Mouse (Mus musculus) cerebellum, adult 9-11 months (tissue): ENCODE results near the gene Gphn.
"Not testable (repeated sequence)": the region's sequence is repeated elsewhere in the genome, so short reads cannot be mapped to it uniquely, and the experiment has no call there.

Experiments
- DNase-seq: peaks from one replicate; pipeline ENCODE4 v3.0.0; 2022

Gphn gene

GRCm38 (mm10) chr12:78356472-78356871 lies 130.3 kb downstream of the Gphn start:
- no peak for DNase-seq

- no peak for DNase-seq
Measured at GRCm38 (mm10) chr12:78389267-78389666, 163.1 kb downstream of the Gphn start.

GRCm38 (mm10) chr12:78395297-78395696 lies 169.1 kb downstream of the Gphn start:
- DNase-seq: no peak

- DNase-seq: not testable (repeated sequence)
Measured at GRCm38 (mm10) chr12:78407518-78407917, 181.3 kb downstream of the Gphn start.

GRCm38 (mm10) chr12:78522176-78522575 lies 296.0 kb downstream of the Gphn start:
- DNase-seq: no peak

GRCm38 (mm10) chr12:78522804-78523394 lies 296.7 kb downstream of the Gphn start:
- no peak for DNase-seq

GRCm38 (mm10) chr12:78537590-78537989 lies 311.4 kb downstream of the Gphn start:
- not testable (repeated sequence) for DNase-seq

GRCm38 (mm10) chr12:78550913-78551312 lies 324.7 kb downstream of the Gphn start:
- no peak for DNase-seq

- no peak for DNase-seq
Measured at GRCm38 (mm10) chr12:78631816-78632215, 405.6 kb downstream of the Gphn start.

- no peak for DNase-seq
Measured at GRCm38 (mm10) chr12:78639466-78639865, 413.3 kb downstream of the Gphn start.

GRCm38 (mm10) chr12:78640086-78640485 lies 413.9 kb downstream of the Gphn start:
- no peak for DNase-seq

GRCm38 (mm10) chr12:78641220-78641619 lies 415.0 kb downstream of the Gphn start:
- no peak for DNase-seq

- DNase-seq: no peak
Measured at GRCm38 (mm10) chr12:78643691-78644090, 417.5 kb downstream of the Gphn start.

- DNase-seq: no peak
Measured at GRCm38 (mm10) chr12:78645282-78645681, 419.1 kb downstream of the Gphn start.

- DNase-seq: no peak
Measured at GRCm38 (mm10) chr12:78659718-78660304, 433.6 kb downstream of the Gphn start.

- DNase-seq: no peak
Measured at GRCm38 (mm10) chr12:78678101-78678806, 452.1 kb downstream of the Gphn start.

- DNase-seq: no peak
Measured at GRCm38 (mm10) chr12:78678807-78679189, 452.6 kb downstream of the Gphn start.

- DNase-seq: no peak
Measured at GRCm38 (mm10) chr12:78681048-78681447, 454.9 kb downstream of the Gphn start.

- no peak for DNase-seq
Measured at GRCm38 (mm10) chr12:78682279-78682678, 456.1 kb downstream of the Gphn start.

- no peak for DNase-seq
Measured at GRCm38 (mm10) chr12:78685669-78686215, 459.6 kb downstream of the Gphn start.

GRCm38 (mm10) chr12:78688876-78689275 lies 462.7 kb downstream of the Gphn start:
- DNase-seq: no peak

- DNase-seq: no peak
Measured at GRCm38 (mm10) chr12:78691325-78691724, 465.1 kb downstream of the Gphn start, which contains the start of gene Fam71d. Fam71d (plus strand) TSS chr12:78691535.

GRCm38 (mm10) chr12:78693281-78693680 lies 467.1 kb downstream of the Gphn start:
- DNase-seq: no peak

GRCm38 (mm10) chr12:78717783-78718182 lies 491.6 kb downstream of the Gphn start:
- no peak for DNase-seq
